Mouse (Mus musculus): Measurements from ENCODE around the gene Slc16a9. TPM values are rescaled to one million over a fixed set of nuclear protein-coding genes. Genes with fewer than 3 reads are reported as not detected.

The Slc16a9 gene
- total RNA-seq, 2 experiments from 2014 or later: 1.2 to 2.0 TPM

GRCm38 (mm10) chr10:70250766-70251165, 5.9 kb downstream of the Slc16a9 start:
- no peak for DNase-seq

- DNase-seq: no peak
Measured at GRCm38 (mm10) chr10:70254666-70255065, 9.8 kb downstream of the Slc16a9 start.

DNA sequence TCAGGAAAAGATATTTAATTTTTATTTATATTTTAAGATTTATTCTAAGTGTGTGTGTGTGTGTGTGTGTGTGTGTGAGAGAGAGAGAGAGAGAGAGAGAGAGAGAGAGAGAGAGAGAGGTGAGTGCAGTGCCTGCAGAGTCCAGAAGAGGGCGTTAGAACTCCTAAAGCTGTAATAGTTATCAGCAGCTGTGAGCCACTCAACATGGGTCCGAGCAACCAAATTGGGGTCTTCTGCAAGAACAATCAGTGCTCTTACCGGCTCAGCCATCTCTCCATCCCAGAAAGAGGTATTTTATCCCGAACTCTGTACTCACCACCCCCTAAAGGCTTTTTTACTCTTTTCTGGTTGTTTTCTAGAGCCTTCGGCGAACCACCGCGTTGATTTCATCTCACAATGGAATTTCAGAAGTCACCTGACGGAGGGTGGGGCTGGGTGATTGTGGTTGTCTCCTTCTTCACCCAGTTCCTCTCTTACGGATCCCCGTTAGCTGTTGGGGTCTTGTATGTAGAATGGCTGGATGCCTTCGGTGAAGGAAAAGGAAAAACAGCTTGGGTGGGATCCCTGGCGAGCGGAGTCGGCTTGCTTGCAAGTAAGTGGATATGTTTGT, 10.8 kb downstream of the Slc16a9 start:
- no peak for DNase-seq

- no peak for DNase-seq
Measured at GRCm38 (mm10) chr10:70257029-70257428, 12.1 kb downstream of the Slc16a9 start.

DNA sequence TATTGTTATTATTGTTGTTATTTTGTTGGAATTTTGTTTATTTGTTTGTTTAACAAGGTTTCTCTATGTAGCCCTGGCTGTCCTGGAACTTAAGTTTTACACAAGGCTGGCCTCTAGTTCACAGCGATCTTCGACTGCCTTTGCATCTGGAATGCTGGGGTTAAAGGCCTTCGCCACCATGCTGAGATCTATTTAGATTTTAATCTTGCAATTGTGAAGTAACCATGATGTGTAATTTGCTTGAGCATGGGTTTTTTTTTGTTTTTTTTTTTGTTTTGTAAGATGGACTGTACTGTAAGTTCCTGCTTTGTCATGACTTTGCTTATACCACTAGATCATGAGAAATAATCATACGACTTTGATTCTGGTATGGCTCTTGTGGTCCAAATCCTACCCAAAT, 16.0 kb downstream of the Slc16a9 start:
- no peak for DNase-seq

- no peak for DNase-seq
Measured at GRCm38 (mm10) chr10:70262051-70262450, 17.2 kb downstream of the Slc16a9 start.

DNA sequence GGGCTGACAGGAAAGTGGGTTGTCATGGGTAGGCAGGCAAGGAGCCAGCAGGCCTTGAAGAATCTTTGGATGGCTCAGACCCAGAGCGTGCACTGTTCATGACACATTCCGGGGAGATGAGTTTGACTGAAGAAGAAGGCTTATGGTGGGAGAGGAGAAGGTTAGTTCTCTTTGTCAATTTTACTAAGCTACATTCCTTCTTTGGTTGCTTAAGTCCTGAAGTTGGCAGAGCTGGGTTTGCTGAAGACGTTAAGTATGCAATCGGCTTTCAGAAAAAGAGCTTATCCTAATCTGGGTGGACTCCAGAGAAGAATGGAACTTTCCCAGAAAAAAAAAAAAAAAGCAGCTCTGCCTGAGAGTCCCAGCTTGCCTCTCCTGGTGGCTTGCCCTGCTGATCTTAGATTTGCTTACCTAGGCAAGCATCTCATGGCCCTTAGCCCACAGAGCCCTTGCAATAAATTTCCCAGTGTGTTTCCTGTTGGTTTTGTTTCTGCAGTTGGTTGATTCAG, 18.8 kb downstream of the Slc16a9 start:
- DNase-seq: no peak

- DNase-seq: no peak
Measured at GRCm38 (mm10) chr10:70264337-70265036, 19.6 kb downstream of the Slc16a9 start.

DNA sequence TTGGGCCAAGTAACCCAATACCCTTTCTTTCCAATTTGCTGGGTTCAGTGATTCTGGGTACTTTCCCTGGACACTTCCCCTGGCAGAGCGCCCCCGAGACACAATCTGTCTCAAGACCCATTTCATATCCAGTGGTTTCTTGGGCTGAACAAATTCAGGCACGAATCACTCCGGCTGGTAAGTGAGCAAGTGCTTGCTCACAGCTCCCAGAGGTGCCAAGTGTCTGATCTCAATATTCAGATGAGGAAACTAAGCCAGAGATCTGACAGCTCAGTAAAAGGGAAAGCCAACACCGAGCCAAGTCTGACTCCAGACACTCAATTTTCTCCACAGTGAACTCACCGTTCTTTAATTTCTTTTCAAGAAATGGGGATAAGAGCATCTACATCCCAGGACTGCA, 21.6 kb downstream of the Slc16a9 start:
- DNase-seq: no peak

DNA sequence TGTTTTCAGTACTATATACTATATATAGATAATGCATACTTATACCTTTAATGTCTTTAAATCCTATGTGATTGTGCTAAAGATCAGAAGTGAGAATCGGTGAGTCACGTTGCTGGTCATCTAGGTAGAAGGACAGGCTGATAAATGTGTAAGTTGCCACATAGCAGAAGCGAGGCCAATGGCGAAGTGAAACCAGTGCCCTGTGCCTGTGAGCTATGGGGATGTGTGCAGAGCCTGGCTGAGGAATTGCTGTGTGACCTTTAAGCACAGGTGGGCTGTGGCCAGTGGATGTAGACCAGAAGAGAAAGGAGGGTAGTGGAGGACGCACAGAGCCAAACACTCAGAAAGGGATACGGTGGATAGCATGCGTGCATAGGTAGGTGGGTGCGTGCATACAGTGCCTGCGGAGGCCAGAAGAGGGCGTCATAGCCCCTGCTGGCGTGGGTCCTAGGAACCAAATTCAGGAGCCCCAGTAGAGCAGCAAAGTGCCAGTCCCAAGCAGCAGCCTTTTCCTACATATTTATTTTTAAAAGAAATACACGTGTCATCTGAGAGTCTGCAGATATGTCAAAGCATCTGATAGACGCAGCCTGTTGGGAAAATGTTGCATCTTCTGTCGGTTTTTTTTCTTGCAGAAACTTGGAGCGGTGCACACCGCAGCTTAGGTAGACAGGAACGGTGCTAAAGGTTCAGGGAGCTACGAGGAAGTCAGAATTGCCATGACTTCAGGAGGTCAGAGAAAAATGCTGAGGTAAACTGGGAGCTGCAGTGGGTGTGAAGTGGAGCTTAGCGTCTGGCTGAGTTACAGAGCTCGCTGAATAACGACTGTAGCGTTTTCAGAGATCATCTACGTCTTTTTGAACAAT, 23.9 kb downstream of the Slc16a9 start:
- no peak for DNase-seq

DNA sequence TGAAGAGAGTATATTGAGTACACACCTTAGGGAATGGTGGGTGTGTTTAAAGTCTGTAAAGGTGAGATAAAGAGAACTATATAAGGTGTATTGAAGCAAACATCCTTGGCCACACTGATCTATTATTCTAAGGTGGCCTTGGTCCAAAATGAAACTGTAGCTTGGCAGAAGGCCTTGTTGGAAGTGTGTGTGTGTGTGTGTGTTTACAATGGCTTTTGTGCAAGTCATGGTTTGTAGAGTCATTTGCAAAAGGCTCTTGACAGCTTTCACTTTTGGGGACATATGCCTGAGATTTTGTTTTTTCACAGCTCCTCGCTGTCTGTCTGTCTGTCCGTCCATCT, 24.5 kb downstream of the Slc16a9 start:
- DNase-seq: no peak

DNA sequence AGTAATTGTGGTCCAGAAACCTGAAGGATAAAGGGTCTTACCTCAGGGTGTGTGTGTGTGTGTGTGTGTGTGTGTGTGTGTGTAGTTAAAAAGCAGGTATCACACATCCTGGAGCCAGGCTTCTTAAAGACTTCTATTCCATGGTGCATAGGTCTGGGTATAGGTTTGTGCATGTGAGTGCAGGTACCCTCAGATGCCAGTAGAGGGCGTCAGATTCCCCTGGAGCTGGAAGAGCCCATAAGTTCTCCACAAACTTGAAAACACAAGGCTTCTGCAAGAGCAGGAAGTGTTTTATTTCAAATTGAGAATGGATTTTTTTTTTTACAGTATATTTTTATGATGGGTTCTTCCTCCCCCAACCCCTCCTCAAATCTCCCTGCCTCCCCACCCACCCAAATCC, 31.8 kb downstream of the Slc16a9 start:
- no peak for DNase-seq

GRCm38 (mm10) chr10:70279349-70279748, 34.4 kb downstream of the Slc16a9 start:
- DNase-seq: no peak

DNA sequence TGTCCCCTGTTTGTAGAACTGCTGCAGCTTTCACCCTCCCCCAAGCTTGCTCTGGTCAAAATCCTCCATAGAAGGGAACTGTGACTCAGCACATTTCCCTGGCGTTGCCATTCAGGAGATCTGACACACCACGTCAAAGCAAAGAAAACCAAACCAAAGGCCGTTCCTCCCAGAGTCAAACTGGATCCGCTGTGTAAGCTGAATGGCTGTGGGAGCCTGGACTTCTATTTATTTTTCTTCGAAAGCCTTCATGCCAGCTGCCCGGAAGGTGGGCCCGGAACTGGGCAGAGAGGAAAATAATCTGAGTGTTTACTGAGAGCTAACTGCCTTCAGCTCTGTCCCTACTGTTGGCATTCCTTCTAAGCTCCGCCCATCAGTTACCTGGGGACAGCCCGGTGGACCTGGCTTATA, 42.9 kb downstream of the Slc16a9 start:
- DNase-seq: peak in 1 of 2 experiments; percentile 16

GRCm38 (mm10) chr10:70288406-70289327, 43.8 kb downstream of the Slc16a9 start:
- DNase-seq: no peak

DNA sequence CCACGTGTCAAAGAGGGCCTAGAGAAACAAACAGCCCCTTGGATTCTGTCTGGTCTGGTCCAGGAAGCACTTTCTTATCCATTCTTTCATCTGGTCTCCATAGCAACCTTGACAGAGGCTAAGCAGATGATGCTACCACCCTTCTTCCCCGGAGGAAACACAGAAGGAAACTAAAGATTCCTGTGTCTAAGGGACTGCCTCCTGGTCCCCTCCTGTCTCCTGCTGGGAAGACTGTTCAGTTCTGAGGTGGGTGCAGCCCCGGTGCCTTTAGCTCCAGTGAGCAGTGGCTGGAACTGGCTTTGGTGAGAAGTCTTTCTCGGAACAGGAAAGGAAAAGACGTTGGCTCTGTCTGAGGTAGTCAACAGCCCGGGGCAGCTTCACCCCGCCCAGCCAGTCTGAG, 47.1 kb downstream of the Slc16a9 start:
- DNase-seq: no peak

DNA sequence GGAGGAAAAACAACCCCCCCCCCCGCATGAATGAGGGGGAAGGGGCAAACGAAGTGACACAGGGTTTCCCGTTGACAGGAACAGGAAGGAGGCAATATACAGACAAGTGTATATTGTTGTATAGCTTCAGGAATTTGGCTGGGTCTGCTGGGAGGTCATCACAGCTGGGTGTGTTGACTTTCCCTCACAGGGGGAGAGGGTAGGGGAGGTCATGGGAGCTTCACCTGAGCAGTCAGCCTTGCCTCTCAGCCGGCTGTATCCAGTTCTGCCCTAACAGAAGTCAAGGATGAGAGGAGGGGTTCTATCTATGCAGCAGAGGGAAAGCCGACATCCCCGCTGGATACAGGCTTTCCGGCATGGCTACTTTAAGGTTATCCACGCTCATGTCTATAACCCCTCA, 49.2 kb downstream of the Slc16a9 start:
- no peak for DNase-seq

DNA sequence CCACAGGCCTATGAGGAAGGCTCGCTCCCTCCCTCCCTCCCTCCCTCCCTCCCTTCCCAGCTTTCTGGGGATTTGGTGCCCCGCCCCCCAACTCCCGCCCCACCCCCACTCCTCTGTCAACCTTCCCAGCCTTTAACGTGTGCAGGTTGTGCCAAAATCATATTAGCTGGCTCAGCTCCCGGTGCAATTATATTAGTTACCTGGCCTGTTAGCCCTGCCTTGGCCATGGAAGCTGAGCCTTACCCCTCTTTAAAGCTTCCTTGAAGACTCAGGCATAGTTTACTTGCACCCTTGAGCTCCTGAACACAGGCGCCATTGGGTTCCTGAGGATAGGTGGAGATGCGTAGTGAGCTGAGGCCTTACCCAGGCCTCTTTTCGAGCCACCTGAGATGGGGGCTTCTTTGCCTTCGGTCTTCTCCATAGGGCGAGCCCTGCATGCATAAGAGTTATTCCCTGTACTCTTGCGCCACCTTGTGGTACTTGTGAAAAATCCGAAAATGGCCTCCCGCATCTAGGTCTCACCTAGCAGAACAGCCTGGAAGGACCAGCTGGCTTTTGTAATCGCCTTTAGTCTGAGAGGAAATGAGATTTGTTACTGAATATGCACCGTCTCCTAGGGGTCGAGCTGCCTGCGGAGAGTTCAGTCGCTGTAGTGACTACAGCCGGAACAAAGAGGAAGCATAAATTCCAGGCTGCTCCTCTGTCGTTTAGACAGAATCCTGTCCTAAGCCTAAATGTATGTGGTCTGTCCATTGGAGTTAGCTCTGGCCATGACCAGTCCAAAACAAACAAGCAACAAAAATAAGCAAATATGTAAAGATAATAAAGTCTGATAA, 51.8 kb downstream of the Slc16a9 start:
- peak; percentile 67 to 79 for DNase-seq

DNA sequence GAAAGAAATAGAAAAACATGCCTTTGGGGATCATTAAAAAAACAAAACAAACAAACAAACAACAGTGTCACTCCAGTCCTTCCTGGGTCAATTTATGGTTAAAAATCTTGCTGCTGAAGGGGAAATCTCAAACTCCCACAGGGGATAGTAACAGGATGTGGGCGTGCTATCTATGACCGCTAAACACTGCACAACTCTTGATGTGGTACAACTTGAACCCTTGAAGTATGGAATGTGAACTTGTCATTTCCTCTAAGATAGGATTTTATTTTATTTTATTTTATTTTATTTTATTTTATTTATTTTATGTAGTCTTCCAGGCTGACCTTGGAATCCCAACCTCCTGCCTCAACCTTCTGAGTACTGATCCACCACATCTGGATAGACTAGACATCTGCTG, 54.2 kb downstream of the Slc16a9 start:
- no peak for DNase-seq

DNA sequence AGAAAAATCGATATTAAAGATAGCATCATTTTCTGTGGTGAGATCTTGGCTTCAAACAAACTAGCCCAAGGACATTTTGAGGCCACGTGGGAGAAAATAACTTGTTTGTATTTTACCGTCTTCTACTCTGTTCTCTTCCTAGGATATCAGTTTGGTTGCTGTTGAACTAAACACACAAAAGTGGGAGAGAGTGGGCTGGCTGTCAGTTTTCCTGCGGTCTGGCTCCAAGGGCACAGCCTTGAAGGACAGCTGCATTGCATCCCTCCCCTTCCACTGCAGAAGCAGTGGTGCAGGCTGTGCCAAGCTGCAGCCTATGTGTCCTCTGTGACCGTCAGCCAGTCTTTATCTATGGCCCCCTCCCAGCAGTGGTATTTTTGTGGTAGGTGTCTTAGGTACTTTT, 54.8 kb downstream of the Slc16a9 start:
- DNase-seq: no peak

- DNase-seq: no peak
Measured at GRCm38 (mm10) chr10:70301190-70301589, 56.3 kb downstream of the Slc16a9 start.

Measured in layer of hippocampus, postnatal 36 days (tissue).